Mouse (Mus musculus) myocyte (in vitro differentiated cells): ENCODE measurements at regions not wholly inside any gene's neighbourhood (a gene's known extent, or its start where the extent isn't known, plus 50 kb on each side); places are given as distances from the start of the nearest gene placed in this dataset.

ENCODE experiments used
- MYOD1 ChIP-seq, 3 experiments: IDR thresholded peaks; one replicate each; pipeline ENCODE4 v1.6.1; 2011; ENCODE audit warnings: control low read depth in 2 of 3, low read depth in 2 of 3, mild to moderate bottlenecking in 2 of 3, moderate library complexity in 1 of 3; ENCODE audit not compliant: insufficient read length in 2 of 3, control insufficient read depth in 1 of 3
- POLR2A ChIP-seq: IDR thresholded peaks from one replicate; pipeline ENCODE4 v1.6.1; 2011; ENCODE audit warnings: low read depth, mild to moderate bottlenecking, control low read depth, moderate library complexity; ENCODE audit not compliant: insufficient read length
- TCF12 ChIP-seq: IDR thresholded peaks from one replicate; pipeline ENCODE4 v1.6.1; 2011; ENCODE audit warnings: mild to moderate bottlenecking, control low read depth; ENCODE audit not compliant: poor library complexity, insufficient read depth, severe bottlenecking

GRCm38 (mm10) chr12:70645407-70645806 lies 179.9 kb upstream of the Frmd6 start:
- no peak for TF ChIP-seq MYOD1 (IDR thresholded peaks at IDR 0.05; ENCODE audit: control insufficient read depth in 1 of 3, insufficient read length in 2 of 3, low read depth in 2 of 3)
- TF ChIP-seq POLR2A = no peak
- TF ChIP-seq TCF12 = no peak
